Mouse (Mus musculus): ENCODE measurements around the gene Pir.
A peak's percentile ranks its signal among the peaks of the same experiment; 100 is the strongest.

The Pir gene

GRCm38 (mm10) chrX:164338591-164338990, 69.4 kb downstream of the Pir start:
- no peak for DNase-seq (ENCODE audit: low spot score in 2 of 2)

DNA sequence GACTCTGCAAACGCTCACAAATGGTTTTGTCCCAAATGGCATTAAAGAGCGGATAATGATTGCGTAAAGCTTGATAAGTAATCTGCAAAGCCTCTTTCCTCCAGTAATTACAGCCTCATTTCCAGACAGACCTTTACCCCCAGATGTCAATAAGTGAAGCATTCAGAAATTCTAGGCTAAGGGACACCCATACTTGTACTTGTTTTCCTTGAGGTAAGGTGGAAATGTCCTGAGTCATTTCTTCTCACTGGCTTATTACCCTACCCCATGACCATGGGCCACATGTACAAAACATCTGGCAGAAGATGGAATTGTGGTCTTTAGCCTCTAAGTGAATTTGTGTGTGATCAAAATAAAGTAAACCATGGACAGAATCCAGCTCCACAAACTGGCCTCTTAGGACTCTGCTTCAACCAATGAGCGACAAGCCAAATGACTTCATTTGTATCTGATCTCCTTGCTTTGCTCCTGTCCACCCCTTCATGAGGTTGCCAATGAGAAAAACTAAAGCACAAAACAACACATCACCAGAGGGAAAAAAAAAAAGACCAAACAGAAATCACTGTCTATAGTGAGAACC, 76.3 kb downstream of the Pir start:
- DNase-seq (ENCODE audit: low spot score in 2 of 2) = no peak

- no peak for DNase-seq (ENCODE audit: low spot score in 2 of 2)
These were observed 79.8 kb downstream of the Pir start for GRCm38 (mm10) chrX:164348937-164349336.

DNA sequence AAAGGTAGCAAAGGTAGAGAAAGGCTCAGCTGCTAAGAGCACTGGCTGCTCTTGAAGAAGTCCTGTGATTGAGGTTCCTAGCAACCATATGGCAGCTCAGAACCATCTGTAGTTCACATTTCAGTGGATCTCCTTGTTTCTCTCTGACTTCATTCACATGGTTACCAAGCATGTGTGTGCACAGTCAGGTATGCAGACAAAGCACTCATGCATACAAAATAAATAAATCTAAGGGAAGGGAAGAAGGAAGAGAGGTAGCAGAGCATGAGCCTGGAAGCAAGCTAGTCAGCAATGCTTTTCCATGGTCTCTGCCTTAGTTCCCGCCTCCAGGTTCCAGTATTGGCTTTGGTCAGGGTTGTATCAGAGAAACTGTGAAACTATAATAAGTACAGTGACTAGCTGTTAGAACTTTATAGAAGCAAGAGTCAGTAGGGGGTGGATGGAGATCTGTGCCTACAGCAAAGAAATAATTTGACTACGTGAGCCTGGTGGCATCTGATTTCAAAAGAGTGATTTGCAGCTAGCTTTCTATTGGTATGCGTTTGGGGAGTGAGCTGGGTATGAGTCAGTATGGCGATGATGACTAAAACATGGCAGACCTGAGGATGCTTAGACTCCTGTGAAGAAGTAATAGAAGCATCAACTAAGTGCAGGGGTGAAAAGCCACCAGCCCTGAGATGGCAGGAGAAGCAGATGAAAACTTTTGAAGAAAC, 96.1 kb downstream of the Pir start:
- no peak for DNase-seq (ENCODE audit: low spot score in 2 of 2)

DNA sequence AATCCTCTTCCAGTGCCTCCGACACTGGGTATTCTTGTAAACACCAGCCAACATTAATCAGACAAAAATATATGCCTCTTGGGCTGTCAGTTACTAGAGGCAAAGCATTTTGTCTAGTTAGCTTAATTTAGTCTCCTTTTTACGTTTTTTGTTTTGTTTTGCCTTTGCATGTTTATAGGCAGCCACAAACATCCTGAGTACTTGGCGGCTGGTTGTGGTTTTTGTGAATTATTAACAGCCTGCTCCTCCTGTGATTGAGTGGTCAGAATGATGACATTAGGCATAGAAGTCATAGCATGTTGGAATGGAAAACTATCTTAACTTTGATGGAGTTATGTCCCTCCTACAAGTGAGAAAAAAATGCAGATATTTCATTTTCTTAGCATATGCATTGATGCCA, 101.4 kb downstream of the Pir start:
- DNase-seq (ENCODE audit: low spot score in 2 of 2) = no peak

DNA sequence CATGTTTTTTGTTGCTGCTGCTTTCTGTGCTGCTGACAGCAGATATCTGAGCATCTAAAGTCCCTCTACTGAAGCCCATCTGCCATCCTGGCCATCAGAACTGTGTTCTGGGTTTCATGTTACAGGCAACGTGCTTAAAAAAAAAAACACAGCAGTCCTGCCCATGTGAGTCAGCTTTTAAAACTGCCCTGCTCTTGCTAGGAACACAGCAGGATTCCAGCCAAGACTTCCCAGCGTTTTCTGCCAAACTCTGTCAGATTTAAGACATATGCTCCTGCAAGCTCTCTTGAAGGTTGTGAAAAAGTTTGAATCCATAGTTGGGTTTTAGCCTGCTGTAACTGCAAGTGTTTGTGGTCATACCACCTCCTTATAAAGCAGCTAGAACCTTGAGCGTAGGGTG, 103.9 kb downstream of the Pir start, which contains the start of gene Vegfd:
Gene Vegfd, plus strand, starts transcription at position 298 of the 400 bp plus-strand sequence.
- DNase-seq (ENCODE audit: low spot score in 2 of 2) = no peak

DNA sequence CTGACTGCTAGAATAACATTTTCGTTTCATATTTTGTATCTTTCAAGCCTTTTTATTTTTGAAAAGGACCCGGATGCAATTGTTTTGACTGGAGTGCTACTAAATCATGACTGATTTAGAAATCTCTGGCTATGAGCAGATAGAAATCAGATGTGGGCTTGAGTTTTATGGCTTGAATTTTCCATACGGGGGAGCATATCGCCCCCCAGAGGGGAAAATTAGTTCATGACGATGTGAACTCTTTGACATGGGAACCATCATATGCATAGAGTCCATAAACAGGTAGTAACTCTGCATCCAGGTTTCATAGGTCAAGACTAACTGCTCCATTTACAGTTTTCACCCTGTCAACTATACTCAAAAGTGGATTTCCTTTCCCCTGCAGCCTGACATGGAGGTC, 105.4 kb downstream of the Pir start:
- no peak for DNase-seq (ENCODE audit: low spot score in 2 of 2)

- DNase-seq (ENCODE audit: low spot score in 2 of 2) = no peak
These were observed 110.5 kb downstream of the Pir start for GRCm38 (mm10) chrX:164379721-164380120.

- peak; percentile 67 to 71 for DNase-seq (ENCODE audit: low spot score in 2 of 2)
These were observed 112.6 kb downstream of the Pir start for GRCm38 (mm10) chrX:164381618-164382408.

- DNase-seq (ENCODE audit: low spot score in 2 of 2) = no peak
These were observed 124.9 kb downstream of the Pir start for GRCm38 (mm10) chrX:164394091-164394490.

DNA sequence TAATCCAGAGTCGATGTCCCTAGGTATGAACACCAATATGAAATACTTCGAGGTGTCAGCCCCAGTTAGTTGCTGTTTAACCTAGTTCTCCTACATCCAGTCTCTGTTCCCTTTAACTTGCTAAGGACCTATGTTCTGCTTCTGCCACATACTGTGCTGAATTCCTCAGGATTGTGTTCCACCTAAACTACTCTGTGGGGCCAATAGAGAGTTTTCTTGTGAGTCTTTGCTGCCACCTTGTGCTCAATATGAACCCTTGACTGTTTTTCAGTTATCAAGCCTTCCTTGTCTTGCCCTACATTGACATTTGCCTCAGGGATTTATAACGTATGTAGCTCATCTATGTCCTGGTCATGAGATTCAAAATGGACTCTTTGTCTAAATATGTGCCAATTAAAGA, 129.3 kb downstream of the Pir start:
- no peak for DNase-seq (ENCODE audit: low spot score in 2 of 2)

GRCm38 (mm10) chrX:164405080-164405649, 136.0 kb downstream of the Pir start:
- no peak for DNase-seq (ENCODE audit: low spot score in 2 of 2)

GRCm38 (mm10) chrX:164406133-164407022, 137.2 kb downstream of the Pir start:
- peak in 1 of 2 experiments; percentile 13 for DNase-seq (ENCODE audit: low spot score in 2 of 2)

DNA sequence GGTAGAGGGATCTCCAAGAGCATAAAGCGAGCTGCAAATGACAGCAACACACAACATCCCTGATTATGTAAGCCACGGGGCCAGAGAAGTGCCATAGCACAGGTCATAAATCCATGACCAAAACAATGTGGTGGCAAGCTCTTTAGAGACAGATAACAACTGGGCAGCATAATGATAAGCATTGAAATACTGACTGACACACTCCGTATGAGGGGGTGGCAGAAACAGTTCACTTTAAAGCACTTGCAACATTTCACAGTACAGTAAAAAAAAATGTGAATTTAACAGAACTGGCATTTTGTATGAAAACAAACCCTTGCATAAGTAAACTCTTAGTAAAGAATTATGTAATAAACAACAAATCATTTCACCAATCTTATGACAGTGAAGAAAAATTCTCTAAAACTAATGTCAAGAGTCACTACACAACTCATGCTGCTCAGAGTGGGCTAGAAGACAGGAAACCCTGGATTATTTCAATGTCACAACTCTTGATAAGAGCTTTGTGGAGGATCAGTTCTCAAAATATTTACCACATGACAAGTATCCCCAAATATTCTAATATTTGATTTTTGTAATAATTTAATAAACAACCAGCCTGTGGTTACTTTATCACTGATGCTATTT, 139.2 kb downstream of the Pir start:
- DNase-seq (ENCODE audit: low spot score in 2 of 2) = no peak

- no peak for DNase-seq (ENCODE audit: low spot score in 2 of 2)
These were observed 141.4 kb downstream of the Pir start for GRCm38 (mm10) chrX:164410562-164410961.

GRCm38 (mm10) chrX:164416803-164417202, 147.6 kb downstream of the Pir start:
- DNase-seq (ENCODE audit: low spot score in 2 of 2) = no peak

DNA sequence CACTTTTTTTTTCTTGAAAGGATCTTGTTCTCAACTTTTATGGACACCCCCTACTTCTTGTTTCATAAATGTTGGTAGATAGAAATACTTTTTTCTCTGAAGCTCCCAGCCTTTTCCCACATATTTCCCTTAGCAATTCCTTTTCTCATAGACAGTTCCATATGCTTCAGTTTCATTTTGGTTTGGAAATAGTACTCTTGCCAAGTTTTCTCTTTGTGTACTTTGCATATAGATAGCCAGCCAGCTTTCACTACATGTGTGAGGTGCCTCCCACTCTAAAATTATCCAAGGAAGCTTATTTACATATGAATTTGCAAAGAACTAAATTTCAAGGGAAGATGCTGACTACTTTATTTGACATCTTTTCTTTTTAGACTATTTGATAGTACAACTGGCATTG, 148.8 kb downstream of the Pir start:
- no peak for DNase-seq (ENCODE audit: low spot score in 2 of 2)

- peak; percentile 91 to 93 for DNase-seq (ENCODE audit: low spot score in 2 of 2)
These were observed 150.3 kb downstream of the Pir start, which contains the start of gene Piga for GRCm38 (mm10) chrX:164419471-164419939. Gene Piga (plus strand): TSS chrX:164419787.

DNA sequence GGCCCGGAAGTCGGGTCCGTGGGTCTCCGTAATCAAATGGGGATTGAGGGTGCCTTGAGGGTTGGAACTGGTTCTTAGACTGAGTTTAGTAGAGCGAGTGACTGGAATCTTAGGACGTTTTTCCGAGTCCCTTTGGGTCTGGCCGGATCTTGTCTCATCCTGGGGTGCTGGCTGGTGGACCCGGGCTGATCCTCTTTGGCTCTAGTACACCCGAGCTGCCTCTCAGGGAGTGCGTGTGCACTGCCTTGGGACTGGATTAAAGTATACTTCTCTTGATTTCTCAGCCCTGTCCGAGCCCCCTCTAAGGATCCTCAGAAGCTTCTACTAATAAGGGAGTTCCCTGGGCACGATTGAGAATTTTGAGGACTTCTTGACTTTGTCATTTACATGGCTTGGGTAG, 150.8 kb downstream of the Pir start:
- DNase-seq (ENCODE audit: low spot score in 2 of 2) = no peak

DNA sequence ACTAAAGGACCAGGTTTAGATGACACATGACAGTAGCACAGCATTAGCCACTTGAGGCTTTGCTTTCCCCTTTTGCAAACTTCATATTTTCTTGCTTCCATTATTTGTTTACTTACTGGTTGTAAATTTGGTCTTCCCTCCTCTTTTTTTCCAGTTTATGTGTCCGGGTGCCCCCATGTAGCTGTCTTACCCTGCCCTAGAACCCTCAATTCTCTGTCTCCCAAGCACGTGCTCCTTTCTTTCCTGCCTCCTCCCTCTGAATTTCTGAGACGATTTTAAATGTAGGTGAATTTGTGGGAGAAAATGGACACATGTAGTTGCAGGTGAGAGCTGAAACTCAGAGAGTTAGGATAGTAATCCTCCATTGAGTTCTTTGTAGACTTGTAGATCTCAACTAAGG, 151.3 kb downstream of the Pir start:
- DNase-seq (ENCODE audit: low spot score in 2 of 2) = no peak
